Mouse (Mus musculus) spleen, adult 2 months (tissue): ENCODE results near the gene Arhgef7.

Experiments used
- CTCF ChIP-seq: fragments of 200-500 bp; IDR thresholded peaks from 2 replicates; pipeline ENCODE4 v1.5.1; 2011; ENCODE audit warnings: mild to moderate bottlenecking, inconsistent platforms; ENCODE audit not compliant: insufficient read depth, insufficient read length, insufficient replicate concordance; ENCODE audit errors: extremely low read depth
- POLR2A ChIP-seq: fragments of 200-500 bp; IDR thresholded peaks from 2 replicates; pipeline ENCODE4 v1.6.1; 2011; ENCODE audit warnings: low read depth, low read length, inconsistent platforms

DNA sequence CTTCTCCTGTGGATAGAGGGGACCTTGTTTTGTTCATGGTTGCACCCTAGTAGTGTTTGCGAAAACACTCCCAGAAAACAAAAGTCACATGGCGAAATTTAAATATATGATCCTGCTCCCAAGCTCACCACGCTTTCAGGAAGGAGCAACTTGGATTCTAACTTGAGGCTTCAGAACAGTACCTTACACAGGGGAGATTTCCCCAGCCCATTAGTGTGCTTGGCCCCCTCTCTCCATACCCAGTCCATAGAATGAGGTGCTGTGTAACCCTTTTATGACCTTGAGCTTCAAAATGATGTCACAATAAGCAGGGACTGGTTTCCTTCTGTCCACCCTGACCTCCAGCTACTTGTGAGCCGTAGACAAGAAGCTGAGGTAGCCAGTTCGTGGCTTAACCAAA is 112.7 kb downstream of the Arhgef7 start, which contains the start of gene Tex29:
- TF ChIP-seq POLR2A = no peak
- TF ChIP-seq CTCF = no peak
